Mouse (Mus musculus) left cerebral cortex, postnatal 25 days (tissue): ENCODE data around the gene Irx3. TPM values are rescaled to one million over a fixed set of nuclear protein-coding genes. Genes with fewer than 3 reads are reported as not detected.

Experiments used
- DNase-seq, 2 experiments: peaks; one replicate each; pipeline ENCODE4 v3.0.0; 2022; ENCODE audit warnings: low spot score in 2 of 2, mixed read lengths in 1 of 2
- intact Hi-C: fragments of 180-260 bp; cut with DNase I; formaldehyde crosslinking; loops from one replicate; pipeline ENCODE4 v1.15.1; 2025
- total RNA-seq, 2 experiments: library from RNA; stranded (reverse); gene quantifications; 2 replicates each; pipeline ENCODE4 v1.2.3; 2021

The Irx3 gene
- total RNA-seq, result under 1 TPM; 0.16 to 0.21 TPM

GRCm38 (mm10) chr8:91801839-91802238, at the start of gene Irx3:
Irx3 (minus strand) TSS chr8:91802067.
- intact Hi-C loops, result loop anchor here (2.0 to 5.0 kb wide), 4 partner anchors 260 to 563 kb away; partner anchors contain the start of gene Irx5
- DNase-seq, result no peak

- intact Hi-C loops, result no loop called here
Observed at GRCm38 (mm10) chr8:91851359-91851758, 49.5 kb upstream of the Irx3 start.

GRCm38 (mm10) chr8:91849984-91850383, 48.1 kb upstream of the Irx3 start:
- DNase-seq, result no peak
- intact Hi-C loops, result no loop called here

More at GRCm38 (mm10) chr8:91851359-91851758, 49.5 kb upstream of the Irx3 start:
- no peak for DNase-seq

- intact Hi-C loops, result no loop called here
- DNase-seq, result no peak
Observed at GRCm38 (mm10) chr8:91849529-91849928, 47.7 kb upstream of the Irx3 start.

GRCm38 (mm10) chr8:91845641-91846040, 43.8 kb upstream of the Irx3 start:
- intact Hi-C loops, result no loop called here
- no peak for DNase-seq

- intact Hi-C loops, result no loop called here
- no peak for DNase-seq
Observed at GRCm38 (mm10) chr8:91837131-91837530, 35.3 kb upstream of the Irx3 start.

- intact Hi-C loops, result no loop called here
- no peak for DNase-seq
Observed at GRCm38 (mm10) chr8:91836685-91837084, 34.8 kb upstream of the Irx3 start.

GRCm38 (mm10) chr8:91827661-91828060, 25.8 kb upstream of the Irx3 start:
- intact Hi-C loops, result no loop called here
- DNase-seq, result no peak

GRCm38 (mm10) chr8:91827192-91827591, 25.3 kb upstream of the Irx3 start:
- no peak for DNase-seq
- intact Hi-C loops, result no loop called here

- intact Hi-C loops, result no loop called here
- DNase-seq, result no peak
Observed at GRCm38 (mm10) chr8:91823357-91823756, 21.5 kb upstream of the Irx3 start.

GRCm38 (mm10) chr8:91822746-91823145, 20.9 kb upstream of the Irx3 start:
- intact Hi-C loops, result no loop called here

GRCm38 (mm10) chr8:91821976-91822375, 20.1 kb upstream of the Irx3 start:
- intact Hi-C loops, result no loop called here

More at GRCm38 (mm10) chr8:91822746-91823145, 20.9 kb upstream of the Irx3 start:
- DNase-seq, result no peak

GRCm38 (mm10) chr8:91819778-91820177, 17.9 kb upstream of the Irx3 start:
- DNase-seq, result no peak
- intact Hi-C loops, result no loop called here

More at GRCm38 (mm10) chr8:91821976-91822375, 20.1 kb upstream of the Irx3 start:
- no peak for DNase-seq

- no peak for DNase-seq
- intact Hi-C loops, result no loop called here
Observed at GRCm38 (mm10) chr8:91818784-91819183, 16.9 kb upstream of the Irx3 start.

- intact Hi-C loops, result no loop called here
- no peak for DNase-seq
Observed at GRCm38 (mm10) chr8:91814106-91814505, 12.2 kb upstream of the Irx3 start.

- intact Hi-C loops, result loop anchor here (5.0 kb wide), 1 partner anchor 161 kb away; no protein-coding TSS in a partner anchor
- DNase-seq, result no peak
Observed at GRCm38 (mm10) chr8:91806720-91807241, 4.9 kb upstream of the Irx3 start.

GRCm38 (mm10) chr8:91806084-91806719, 4.3 kb upstream of the Irx3 start:
- DNase-seq, result no peak
- intact Hi-C loops, result loop anchor here (5.0 kb wide), 1 partner anchor 161 kb away; no protein-coding TSS in a partner anchor

- intact Hi-C loops, result loop anchor here (5.0 kb wide), 1 partner anchor 162 kb away; no protein-coding TSS in a partner anchor
- no peak for DNase-seq
Observed at GRCm38 (mm10) chr8:91805254-91805671, 3.4 kb upstream of the Irx3 start.

GRCm38 (mm10) chr8:91804403-91805253, 2.8 kb upstream of the Irx3 start:
- no peak for DNase-seq

More at GRCm38 (mm10) chr8:91804403-91805253, 2.8 kb upstream of the Irx3 start:
- intact Hi-C loops, result loop anchor here (5.0 kb wide), 3 partner anchors 163 to 427 kb away; no protein-coding TSS in a partner anchor
